Mouse (Mus musculus) forebrain, embryonic 12.5 days (tissue): ENCODE measurements at regions not wholly inside any gene's neighbourhood (a gene's known extent, or its start where the extent isn't known, plus 50 kb on each side); places are given as distances from the start of the nearest gene placed in this dataset.
A peak's percentile ranks its signal among the peaks of the same experiment; 100 is the strongest.
"Not testable (repeated sequence)": the region's sequence is repeated elsewhere in the genome, so short reads cannot be mapped to it uniquely, and the experiment has no call there.

ENCODE experiments used
- ATAC-seq: fragments of 200-750 bp; cut with Nextera tagmentation; 2 replicates; pipeline ENCODE4 v1.8.0; 2017; ENCODE audit warnings: moderate TSS enrichment; ENCODE audit not compliant: low FRiP score
- H3K27ac ChIP-seq: fragments of 300-500 bp; sonication (generic); 2 replicates; pipeline ENCODE4 v1.5.1; 2016; ENCODE audit warnings: mild to moderate bottlenecking
- H3K27me3 ChIP-seq: fragments of 300-500 bp; sonication (generic); 2 replicates; pipeline ENCODE4 v1.6.1; 2016; ENCODE audit warnings: mild to moderate bottlenecking
- H3K36me3 ChIP-seq: fragments of 300-500 bp; sonication (generic); replicated peaks from 2 replicates; pipeline ENCODE4 v1.6.1; 2016; ENCODE audit warnings: mild to moderate bottlenecking
- H3K4me1 ChIP-seq: fragments of 300-500 bp; sonication (generic); 2 replicates; pipeline ENCODE4 v1.6.1; 2016
- H3K4me2 ChIP-seq: fragments of 300-500 bp; sonication (generic); 2 replicates; pipeline ENCODE4 v1.6.1; 2016; ENCODE audit warnings: mild to moderate bottlenecking, moderate library complexity
- H3K4me3 ChIP-seq: fragments of 300-500 bp; sonication (generic); replicated peaks from 2 replicates; pipeline ENCODE4 v1.5.1; 2016; ENCODE audit warnings: mild to moderate bottlenecking
- H3K9ac ChIP-seq: fragments of 300-500 bp; sonication (generic); 2 replicates; pipeline ENCODE4 v1.6.1; 2016; ENCODE audit warnings: mild to moderate bottlenecking
- H3K9me3 ChIP-seq: fragments of 300-500 bp; sonication (generic); 2 replicates; pipeline ENCODE4 v1.6.1; 2016
- WGBS: fragments of 180-500 bp; shearing (Covaris S2); methylation state at CpG from one replicate; pipeline ENCODE4 v1.1.7; 2016; 5-methylcytosine and 5-hydroxymethylcytosine counted together

- H3K27ac ChIP-seq, result no peak overlapping the region
Measured at GRCm38 (mm10) chr16:77787025-77787424, 185.1 kb upstream of the Gm11146 start.

DNA sequence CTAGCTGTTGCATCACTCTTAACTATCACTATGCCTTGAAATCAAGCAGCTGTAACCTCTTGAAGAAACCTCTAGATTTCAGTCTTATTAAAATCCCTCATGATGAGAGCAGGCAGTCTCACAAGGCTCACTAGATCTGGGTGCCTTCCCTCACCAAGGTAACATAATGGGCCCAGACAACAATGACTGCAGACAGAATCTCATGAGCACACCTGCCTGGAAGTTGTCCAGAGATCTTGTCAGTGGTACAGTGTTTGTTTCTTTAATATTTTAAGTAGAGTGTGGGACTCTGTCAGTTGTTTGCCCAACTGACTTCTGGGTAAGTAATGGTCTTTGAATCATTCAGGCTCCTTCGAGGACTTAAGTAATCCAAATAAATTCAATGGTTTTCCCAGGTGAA lies 177.1 kb upstream of the Gm11146 start:
- no peak overlapping the region for H3K4me3 ChIP-seq
- 79% methylated on average over 1 of the region's 1 CpGs for WGBS
- no peak overlapping the region for H3K9ac ChIP-seq
- no peaks in the 10 kb centered on the region for H3K36me3 ChIP-seq
- H3K4me2 ChIP-seq, result no peak overlapping the region
- no peak overlapping the region for H3K27ac ChIP-seq
- no peak for ATAC-seq
- H3K27me3 ChIP-seq, result no peaks in the 10 kb centered on the region
- no peaks in the 10 kb centered on the region for H3K4me1 ChIP-seq
- H3K9me3 ChIP-seq, result no peaks in the 10 kb centered on the region

More at GRCm38 (mm10) chr16:77787025-77787424, 185.1 kb upstream of the Gm11146 start:
- 82% methylated on average over 5 of the region's 5 CpGs for WGBS
- Histone ChIP-seq H3K9ac (no peak overlapping the region), H3K4me1 (peaks cover 15% of the 10 kb centered on the region), H3K36me3 (no peaks in the 10 kb centered on the region), H3K9me3 (no peaks in the 10 kb centered on the region), H3K4me3 (no peak overlapping the region), H3K4me2 (no peak overlapping the region), H3K27me3 (no peaks in the 10 kb centered on the region)
- no peak for ATAC-seq

DNA sequence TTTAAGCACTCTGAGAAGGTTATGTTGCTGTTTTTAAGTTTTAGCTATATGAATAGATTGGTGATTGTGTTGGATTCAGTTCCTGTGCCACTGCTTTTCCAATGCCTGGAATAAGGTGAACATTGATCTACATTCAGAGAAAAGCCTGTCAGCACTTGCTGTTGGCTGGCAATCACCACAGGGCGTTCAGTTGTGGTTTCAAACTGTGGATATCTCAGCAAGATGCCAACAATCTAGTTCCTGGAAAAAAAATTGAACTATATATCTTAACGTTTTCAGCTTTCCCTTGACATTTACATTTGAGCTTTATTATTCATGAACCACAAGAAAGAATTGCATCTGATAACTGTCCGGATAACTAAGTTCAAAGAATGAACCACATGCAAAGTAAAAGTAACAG lies 170.2 kb upstream of the Gm11146 start:
- no peak overlapping the region for H3K4me2 ChIP-seq
- H3K27ac ChIP-seq, result no peak overlapping the region
- H3K4me1 ChIP-seq, result no peaks in the 10 kb centered on the region
- H3K9me3 ChIP-seq, result no peaks in the 10 kb centered on the region
- no peak overlapping the region for H3K9ac ChIP-seq
- no peak for ATAC-seq
- 80% methylated on average over 3 of the region's 3 CpGs for WGBS
- no peaks in the 10 kb centered on the region for H3K27me3 ChIP-seq
- no peaks in the 10 kb centered on the region for H3K36me3 ChIP-seq
- H3K4me3 ChIP-seq, result no peak overlapping the region

DNA sequence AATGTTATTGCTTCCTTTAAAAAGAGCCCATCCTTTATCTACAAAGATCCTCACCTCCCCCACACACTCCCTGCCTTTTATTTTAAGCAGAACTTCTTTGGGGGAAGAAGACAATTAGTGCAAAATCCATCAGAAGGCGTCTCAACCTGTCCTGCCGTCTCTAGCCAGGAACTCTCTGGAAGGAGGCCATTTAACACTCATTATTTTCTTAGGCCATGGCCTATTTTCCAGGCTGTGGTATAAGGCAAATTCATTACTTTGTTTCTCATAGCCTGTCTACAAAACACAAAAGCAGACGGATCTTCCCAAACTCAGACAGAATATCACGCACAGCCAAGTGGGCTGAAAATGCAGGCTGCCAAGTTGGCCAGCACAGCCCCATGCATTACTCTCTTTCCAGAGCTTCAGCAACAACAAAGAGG lies 159.0 kb upstream of the Gm11146 start:
- Histone ChIP-seq H3K4me2 (no peak overlapping the region), H3K9me3 (no peaks in the 10 kb centered on the region), H3K27ac (0 out of 2 replicates have a peak overlapping the region, but pooled peaks have one; percentile 19), H3K9ac (no peak overlapping the region), H3K4me1 (no peaks in the 10 kb centered on the region), H3K4me3 (no peak overlapping the region), H3K27me3 (no peaks in the 10 kb centered on the region), H3K36me3 (no peaks in the 10 kb centered on the region)
- WGBS, result 81% methylated on average over 4 of the region's 4 CpGs
- ATAC-seq, result no peak

DNA sequence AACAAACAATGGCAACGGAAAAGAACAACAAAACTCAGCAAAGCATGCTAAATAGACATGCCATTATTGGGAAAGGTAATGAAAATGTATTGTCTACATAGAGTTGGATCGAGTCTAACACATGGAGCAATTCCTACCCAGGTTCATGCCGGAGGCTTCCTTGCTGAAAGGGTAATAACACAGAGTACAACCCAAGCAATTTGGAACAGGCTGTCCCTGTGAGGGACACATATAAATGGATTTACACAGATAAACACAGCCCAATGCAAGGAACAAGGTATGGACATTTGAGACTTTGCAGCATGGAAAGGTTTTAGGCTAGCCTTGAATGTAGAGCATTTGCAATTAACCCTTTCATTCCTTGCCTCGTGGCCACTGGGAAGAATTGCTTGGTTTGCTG lies 158.6 kb upstream of the Gm11146 start:
- ATAC-seq, result no peak
- Histone ChIP-seq H3K9ac (no peak overlapping the region), H3K27ac (0 out of 2 replicates have a peak overlapping the region, but pooled peaks have one; percentile 21), H3K4me2 (no peak overlapping the region), H3K27me3 (no peaks in the 10 kb centered on the region), H3K9me3 (no peaks in the 10 kb centered on the region), H3K4me3 (no peak overlapping the region), H3K36me3 (no peaks in the 10 kb centered on the region), H3K4me1 (no peaks in the 10 kb centered on the region)
- WGBS, result 89% methylated on average over 4 of the region's 4 CpGs

GRCm38 (mm10) chr16:77759997-77760396 lies 158.1 kb upstream of the Gm11146 start:
- Histone ChIP-seq H3K4me3 (no peak overlapping the region), H3K27me3 (no peaks in the 10 kb centered on the region), H3K9ac (no peak overlapping the region), H3K36me3 (no peaks in the 10 kb centered on the region), H3K4me1 (no peaks in the 10 kb centered on the region), H3K4me2 (no peak overlapping the region), H3K9me3 (no peaks in the 10 kb centered on the region), H3K27ac (0 out of 2 replicates have a peak overlapping the region, but pooled peaks have one; percentile 21)
- WGBS, result 82% methylated on average over 10 of the region's 10 CpGs
- no peak for ATAC-seq

GRCm38 (mm10) chr16:77754882-77755281 lies 153.0 kb upstream of the Gm11146 start:
- Histone ChIP-seq H3K4me1 (no peaks in the 10 kb centered on the region), H3K4me3 (no peak overlapping the region), H3K36me3 (no peaks in the 10 kb centered on the region), H3K27ac (no peak overlapping the region), H3K27me3 (no peaks in the 10 kb centered on the region), H3K9ac (no peak overlapping the region), H3K9me3 (no peaks in the 10 kb centered on the region), H3K4me2 (no peak overlapping the region)
- 85% methylated on average over 6 of the region's 6 CpGs for WGBS
- no peak for ATAC-seq

DNA sequence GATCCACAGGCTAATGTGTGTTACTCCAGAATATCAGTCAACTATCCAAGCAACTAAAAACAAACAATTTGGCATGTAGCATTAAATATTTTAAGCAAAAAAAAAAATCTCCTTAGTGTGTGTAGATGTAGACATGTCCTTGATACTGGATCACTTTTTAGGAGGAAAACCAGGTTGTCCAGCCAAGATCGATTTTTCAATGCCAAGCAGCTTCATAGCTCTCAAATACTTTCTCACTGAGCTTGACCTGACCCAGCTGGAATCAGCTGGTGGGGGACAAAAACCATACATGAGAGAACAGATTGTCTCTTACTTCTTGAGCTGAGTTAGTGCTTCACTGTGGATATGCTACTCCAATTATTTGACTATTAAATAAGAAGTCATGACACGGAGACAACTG lies 147.6 kb upstream of the Gm11146 start:
- Histone ChIP-seq H3K4me3 (no peak overlapping the region), H3K27ac (no peak overlapping the region), H3K9me3 (no peaks in the 10 kb centered on the region), H3K4me1 (no peaks in the 10 kb centered on the region), H3K36me3 (no peaks in the 10 kb centered on the region), H3K9ac (no peak overlapping the region), H3K27me3 (no peaks in the 10 kb centered on the region), H3K4me2 (no peak overlapping the region)
- 94% methylated on average over 2 of the region's 2 CpGs for WGBS
- no peak for ATAC-seq

DNA sequence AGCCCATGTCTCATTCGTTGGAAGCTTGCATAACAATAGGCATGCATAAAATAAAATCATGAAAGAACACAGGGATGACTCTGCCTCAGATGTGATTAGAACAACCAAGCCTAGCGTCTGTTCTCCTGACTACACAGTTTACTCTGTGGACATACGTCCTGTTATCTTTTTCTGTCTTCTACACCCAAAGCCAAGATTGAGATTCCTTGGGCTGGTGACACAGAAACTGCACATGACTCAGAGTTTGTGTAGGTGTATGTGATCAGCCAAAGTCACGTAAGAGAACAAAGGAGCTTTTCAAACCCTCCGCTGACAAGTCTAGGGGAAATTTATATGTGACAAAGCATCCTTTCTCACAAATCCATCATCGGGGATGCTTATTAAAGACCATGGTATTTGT lies 141.9 kb upstream of the Gm11146 start:
- H3K36me3 ChIP-seq, result no peaks in the 10 kb centered on the region
- no peak overlapping the region for H3K27ac ChIP-seq
- no peak for ATAC-seq
- H3K4me2 ChIP-seq, result no peak overlapping the region
- 89% methylated on average over 6 of the region's 6 CpGs for WGBS
- no peak overlapping the region for H3K9ac ChIP-seq
- H3K27me3 ChIP-seq, result no peaks in the 10 kb centered on the region
- H3K9me3 ChIP-seq, result no peaks in the 10 kb centered on the region
- H3K4me3 ChIP-seq, result no peak overlapping the region
- no peaks in the 10 kb centered on the region for H3K4me1 ChIP-seq

- Histone ChIP-seq H3K9me3 (no peaks in the 10 kb centered on the region), H3K4me1 (0 out of 2 replicates have a peak, but pooled peaks cover 3% of the 10 kb centered on the region), H3K27ac (no peak overlapping the region), H3K4me3 (no peak overlapping the region), H3K27me3 (no peaks in the 10 kb centered on the region), H3K9ac (no peak overlapping the region), H3K4me2 (no peak overlapping the region), H3K36me3 (no peaks in the 10 kb centered on the region)
- ATAC-seq, result no peak
- 80% methylated on average over 1 of the region's 1 CpGs for WGBS
Measured at GRCm38 (mm10) chr16:77738821-77739220, 136.9 kb upstream of the Gm11146 start.

GRCm38 (mm10) chr16:77719377-77719776 lies 117.5 kb upstream of the Gm11146 start:
- Histone ChIP-seq H3K36me3 (no peaks in the 10 kb centered on the region), H3K4me3 (no peak overlapping the region), H3K9me3 (0 out of 2 replicates have a peak, but pooled peaks cover 5% of the 10 kb centered on the region), H3K27me3 (no peaks in the 10 kb centered on the region), H3K9ac (no peak overlapping the region), H3K27ac (no peak overlapping the region), H3K4me2 (no peak overlapping the region), H3K4me1 (no peaks in the 10 kb centered on the region)
- ATAC-seq, result no peak
- WGBS, result 89% methylated on average over 2 of the region's 2 CpGs

DNA sequence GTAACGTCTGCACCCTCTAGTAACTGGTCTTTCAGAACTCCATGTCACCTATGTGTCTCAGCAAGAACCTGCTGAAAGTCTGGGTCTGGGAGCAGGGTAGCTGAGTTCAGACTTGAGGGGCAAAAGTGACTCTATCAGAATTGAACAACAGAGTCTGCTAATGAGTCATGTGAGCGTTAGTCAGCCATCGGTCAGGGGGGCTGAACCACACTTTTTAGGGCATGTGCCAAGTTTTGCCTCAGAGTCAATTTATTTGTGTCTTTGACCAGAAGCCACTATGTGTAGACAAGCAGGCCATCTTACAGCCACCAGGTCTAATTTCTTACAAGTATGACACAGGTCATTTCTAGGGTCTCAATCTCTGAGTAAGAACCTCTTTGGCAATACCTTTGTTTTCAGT lies 115.9 kb upstream of the Gm11146 start:
- H3K4me1 ChIP-seq, H3K27me3 ChIP-seq, H3K36me3 ChIP-seq, H3K9ac ChIP-seq, ATAC-seq, H3K4me3 ChIP-seq, H3K4me2 ChIP-seq, H3K27ac ChIP-seq, H3K9me3 ChIP-seq: not testable (repeated sequence)
- WGBS, result 87% methylated on average over 3 of the region's 3 CpGs

DNA sequence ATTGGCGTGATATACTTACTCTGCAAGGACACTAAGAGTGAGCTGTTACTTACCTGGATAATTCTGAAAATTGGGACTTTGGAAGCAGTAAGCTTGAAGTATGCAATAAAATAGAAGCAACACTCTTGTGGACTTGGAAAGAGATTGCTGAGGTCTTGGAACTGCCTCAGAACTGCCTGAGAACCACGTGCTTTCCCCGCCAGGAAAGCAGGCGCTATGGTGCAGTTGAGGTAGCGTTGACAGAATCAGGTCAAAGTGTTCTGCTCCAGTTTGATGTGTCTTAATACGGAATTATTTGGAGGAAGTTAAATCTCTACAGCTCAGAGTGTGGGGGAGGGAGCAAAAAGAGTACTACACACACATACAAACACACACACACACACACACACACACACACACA lies 102.8 kb upstream of the Gm11146 start:
- no peak for ATAC-seq
- Histone ChIP-seq H3K4me1 (no peaks in the 10 kb centered on the region), H3K4me2 (no peak overlapping the region), H3K9ac (no peak overlapping the region), H3K27me3 (no peaks in the 10 kb centered on the region), H3K27ac (no peak overlapping the region), H3K9me3 (no peaks in the 10 kb centered on the region), H3K36me3 (no peaks in the 10 kb centered on the region), H3K4me3 (no peak overlapping the region)
- WGBS, result 90% methylated on average over 6 of the region's 6 CpGs
